Mouse (Mus musculus): ENCODE results near the gene Msl2.

DNA sequence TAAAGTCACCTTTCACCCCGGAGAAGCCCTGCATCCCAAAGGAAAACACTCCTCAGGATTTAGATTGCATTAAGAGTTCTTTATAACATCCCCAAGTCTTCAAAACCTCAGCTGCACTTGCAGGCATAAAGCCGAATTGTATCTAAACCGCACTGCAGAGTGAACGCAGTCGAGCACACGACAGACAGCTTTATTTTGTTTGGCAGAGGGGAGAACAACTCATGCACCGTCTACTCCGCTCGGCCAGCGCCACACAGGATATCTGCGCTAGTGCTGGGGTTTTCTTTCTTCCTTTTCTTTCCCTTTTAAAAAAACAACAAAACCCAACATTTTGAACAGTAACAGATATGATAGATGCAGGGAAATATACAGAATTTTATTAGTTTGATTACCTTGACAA lies 31.0 kb downstream of the Msl2 start:
- no peak for TF ChIP-seq EP300 (IDR thresholded peaks at IDR 0.05; ENCODE audit: low read depth)
- no peak for TF ChIP-seq CTCF (IDR thresholded peaks at IDR 0.05; ENCODE audit: low read depth)
